Mouse (Mus musculus) heart, adult 2 months (tissue): ENCODE results near the gene Pmpcb.

ENCODE experiments used
- CTCF ChIP-seq: fragments of 200-600 bp; IDR thresholded peaks from 2 replicates; pipeline ENCODE4 v1.8.1; 2022; ENCODE audit warnings: antibody characterized with exemption, mild to moderate bottlenecking, moderate library complexity
- EP300 ChIP-seq: fragments of 200-500 bp; IDR thresholded peaks from 2 replicates; pipeline ENCODE4 v1.6.1; 2011; ENCODE audit warnings: low read depth, low read length, control low read depth; ENCODE audit not compliant: insufficient read depth

DNA sequence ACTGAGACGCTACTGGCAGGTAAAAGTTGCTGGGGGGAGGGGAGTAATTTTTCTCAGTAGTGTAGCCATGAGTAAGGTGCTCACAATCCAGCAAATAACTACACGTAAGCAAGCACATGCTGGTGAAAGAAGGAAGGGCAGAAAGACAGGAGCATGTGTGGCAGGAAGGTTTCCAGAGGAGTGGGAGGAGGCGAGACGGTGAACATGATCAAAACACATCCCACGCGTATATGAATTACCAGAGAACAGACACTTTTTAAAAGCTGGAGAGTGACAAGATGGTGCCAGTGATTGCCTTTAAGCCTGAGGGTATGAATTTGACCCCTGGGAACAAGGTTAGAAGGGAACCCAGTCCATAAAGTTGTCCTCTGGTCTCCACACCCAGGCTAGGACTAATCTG, 32.9 kb downstream of the Pmpcb start:
- no peak for TF ChIP-seq CTCF
- no peak for TF ChIP-seq EP300
